Mouse (Mus musculus) heart, adult 2 months (tissue): ENCODE measurements around the gene Gm42715. TPM values are rescaled to one million over a fixed set of nuclear protein-coding genes. Genes with fewer than 3 reads are reported as not detected.

Source experiments
- DNase-seq, 2 experiments: peaks; one replicate each; pipeline ENCODE4 v3.0.0; 2021
- H3K27ac ChIP-seq: fragments of 200-600 bp; 2 replicates; pipeline ENCODE4 v1.8.1; 2022
- H3K27me3 ChIP-seq: fragments of 200-500 bp; 2 replicates; pipeline ENCODE4 v1.6.1; 2012; ENCODE audit warnings: mild to moderate bottlenecking, low read length, inconsistent platforms, mixed read lengths; ENCODE audit not compliant: control insufficient read depth, insufficient read depth
- H3K36me3 ChIP-seq: fragments of 200-500 bp; 2 replicates; pipeline ENCODE4 v1.6.1; 2012; ENCODE audit warnings: low read length, inconsistent platforms; ENCODE audit not compliant: control insufficient read depth, insufficient read depth
- H3K4me1 ChIP-seq: fragments of 200-500 bp; 2 replicates; pipeline ENCODE4 v1.6.1; 2011; ENCODE audit warnings: low read length; ENCODE audit not compliant: control insufficient read depth, insufficient read depth
- H3K4me3 ChIP-seq: fragments of 200-600 bp; 2 replicates; pipeline ENCODE4 v1.8.1; 2022
- H3K79me2 ChIP-seq: fragments of 200-500 bp; replicated peaks from 2 replicates; pipeline ENCODE4 v1.6.1; 2012; ENCODE audit warnings: mild to moderate bottlenecking, inconsistent platforms, low read length, moderate library complexity, mixed read lengths; ENCODE audit not compliant: control insufficient read depth, insufficient read depth
- H3K9ac ChIP-seq: fragments of 200-500 bp; 2 replicates; pipeline ENCODE4 v1.6.1; 2012; ENCODE audit warnings: low read depth, mild to moderate bottlenecking, control low read depth, inconsistent platforms, low read length, mixed read lengths
- CTCF ChIP-seq: fragments of 200-600 bp; IDR thresholded peaks from 2 replicates; pipeline ENCODE4 v1.8.1; 2022; ENCODE audit warnings: antibody characterized with exemption, mild to moderate bottlenecking, moderate library complexity
- EP300 ChIP-seq: fragments of 200-500 bp; IDR thresholded peaks from 2 replicates; pipeline ENCODE4 v1.6.1; 2011; ENCODE audit warnings: low read depth, low read length, control low read depth; ENCODE audit not compliant: insufficient read depth
- POLR2A ChIP-seq: fragments of 200-500 bp; IDR thresholded peaks from 2 replicates; pipeline ENCODE4 v1.6.1; 2011; ENCODE audit warnings: mild to moderate bottlenecking, low read depth, low read length, control low read depth; ENCODE audit not compliant: insufficient read depth
- WGBS: fragments of 180-500 bp; shearing (Covaris S2); methylation state at CpG from one replicate; pipeline ENCODE4 v1.1.7; 2018; 5-methylcytosine and 5-hydroxymethylcytosine counted together
- intact Hi-C: fragments of 180-260 bp; cut with DNase I; formaldehyde crosslinking; loops from one replicate; pipeline ENCODE4 v1.15.1; 2025
- polyA plus RNA-seq: library from polyadenylated mRNA; depleted of rRNA; stranded (reverse); fragments of >200 nt; gene quantifications from 2 replicates; pipeline ENCODE4 v1.2.3, GENCODE M21; 2012
- total RNA-seq, 2 experiments: library from RNA; stranded (reverse); gene quantifications; 2 replicates each; pipeline ENCODE4 v1.2.3; 2021

Gm42715 gene
- total and polyA plus RNA-seq, 3 experiments: 7.8 to 8.2 (median 7.9) TPM

GRCm38 (mm10) chr7:127513781-127514180, 5.6 kb upstream of the Gm42715 start:
- Histone ChIP-seq H3K9ac (peak overlapping the region; percentile 29; the same call in 1 of the 2 replicates), H3K79me2 (peaks cover 1% of the 10 kb centered on the region; the same call in 1 of the 2 replicates), H3K27me3 (no peaks in the 10 kb centered on the region), H3K4me3 (no peak overlapping the region), H3K36me3 (peaks cover 25% of the 10 kb centered on the region), H3K4me1 (peaks cover 6% of the 10 kb centered on the region), H3K27ac (peak overlapping the region; percentile 98)
- TF ChIP-seq CTCF (no peak), EP300 (no peak), POLR2A (no peak)
- DNase-seq: no peak
- intact Hi-C loops: loop anchor here (5.0 to 10.0 kb wide), 4 partner anchors 74 to 261 kb away; partner anchors contain the start of genes Ccdc189, Orai3 and Rnf40
- 51% methylated on average over 3 of the region's 3 CpGs for WGBS

GRCm38 (mm10) chr7:127515846-127516245, 3.5 kb upstream of the Gm42715 start:
- no peak overlapping the region for H3K27ac ChIP-seq
- TF ChIP-seq POLR2A: no peak
- H3K36me3 ChIP-seq: peaks cover 26% of the 10 kb centered on the region
- H3K9ac ChIP-seq: no peak overlapping the region
- H3K79me2 ChIP-seq: peaks cover 3% of the 10 kb centered on the region; the same call in 1 of the 2 replicates
- peak; percentile 34 to 49 for DNase-seq
- intact Hi-C loops: loop anchor here (10.0 kb wide), 1 partner anchor 249 kb away; the partner anchor contains the start of gene Orai3
- H3K4me3 ChIP-seq: no peak overlapping the region
- 54% methylated on average over 7 of the region's 7 CpGs for WGBS
- peaks cover 6% of the 10 kb centered on the region for H3K4me1 ChIP-seq
- no peaks in the 10 kb centered on the region for H3K27me3 ChIP-seq

GRCm38 (mm10) chr7:127516344-127516743, 3.0 kb upstream of the Gm42715 start:
- Histone ChIP-seq H3K4me3 (no peak overlapping the region), H3K27ac (no peak overlapping the region), H3K4me1 (peaks cover 6% of the 10 kb centered on the region), H3K27me3 (no peaks in the 10 kb centered on the region), H3K36me3 (peaks cover 28% of the 10 kb centered on the region), H3K79me2 (peaks cover 3% of the 10 kb centered on the region; the same call in 1 of the 2 replicates), H3K9ac (no peak overlapping the region)
- intact Hi-C loops: loop anchor here (10.0 kb wide), 1 partner anchor 248 kb away; the partner anchor contains the start of gene Orai3
- WGBS: 95% methylated on average over 6 of the region's 7 CpGs
- no peak for DNase-seq
- TF ChIP-seq CTCF: no peak
- TF ChIP-seq POLR2A: no peak
- no peak for TF ChIP-seq EP300

DNA sequence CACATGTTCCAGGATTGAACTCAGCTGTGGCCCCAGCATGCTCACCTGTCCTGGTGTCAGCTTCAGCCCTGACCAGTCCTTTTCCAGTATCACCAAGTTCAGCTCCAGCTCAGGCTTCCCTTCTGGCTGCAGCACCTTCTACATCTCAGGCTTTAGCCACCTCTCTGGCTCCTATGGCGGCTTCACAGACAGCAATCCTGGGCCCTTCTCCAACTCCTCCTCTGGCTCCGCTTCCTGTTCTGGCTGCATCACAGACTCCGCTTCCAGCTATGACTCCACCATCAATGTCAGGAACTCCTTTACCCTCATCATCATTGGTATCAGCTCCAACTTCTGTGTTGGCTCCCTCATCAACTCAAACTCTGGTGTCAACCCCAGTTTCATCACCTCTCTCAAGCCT, 22.3 kb downstream of the Gm42715 start:
- H3K4me1 ChIP-seq: no peaks in the 10 kb centered on the region
- peak; percentile 45 to 46 for DNase-seq
- no peak overlapping the region for H3K27ac ChIP-seq
- peaks cover 24% of the 10 kb centered on the region for H3K36me3 ChIP-seq
- 37% methylated on average over 3 of the region's 3 CpGs for WGBS
- 0 out of 2 replicates have a peak, but pooled peaks cover 2% of the 10 kb centered on the region for H3K79me2 ChIP-seq
- H3K4me3 ChIP-seq: no peak overlapping the region
- no peaks in the 10 kb centered on the region for H3K27me3 ChIP-seq
- intact Hi-C loops: no loop called here
- H3K9ac ChIP-seq: no peak overlapping the region
- TF ChIP-seq CTCF: no peak
- TF ChIP-seq EP300: no peak
- no peak for TF ChIP-seq POLR2A

DNA sequence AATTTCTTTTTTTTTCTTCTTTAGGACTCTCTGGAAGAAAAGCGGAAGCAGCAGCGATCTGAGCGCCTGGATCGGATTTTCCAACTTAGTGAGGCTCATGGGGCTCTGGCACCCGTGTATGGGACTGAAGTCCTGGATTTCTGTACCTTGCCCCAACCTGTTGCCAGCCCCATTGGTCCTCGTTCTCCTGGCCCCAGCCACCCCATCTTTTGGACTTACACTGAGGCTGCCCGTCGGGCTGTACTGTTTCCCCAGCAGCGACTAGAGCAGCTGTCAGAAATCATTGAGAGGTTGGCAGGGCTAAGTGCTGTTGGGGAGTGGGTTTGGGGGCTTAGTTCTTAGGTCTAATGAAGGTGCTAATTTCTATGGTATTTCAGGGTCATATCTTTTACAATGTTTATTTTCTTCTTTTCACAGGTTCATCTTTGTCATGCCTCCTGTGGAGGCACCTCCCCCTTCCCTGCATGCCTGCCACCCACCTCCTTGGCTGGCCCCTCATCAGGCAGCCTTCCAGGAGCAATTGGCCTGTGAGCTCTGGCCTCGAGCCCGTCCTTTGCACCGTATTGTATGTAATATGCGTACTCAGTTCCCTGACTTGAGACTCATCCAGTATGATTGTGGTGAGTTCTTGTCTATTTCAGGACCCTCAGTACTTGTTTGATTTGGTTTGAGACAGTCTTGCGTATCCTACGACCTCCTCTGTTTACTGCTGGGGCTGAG, 29.9 kb downstream of the Gm42715 start:
- Histone ChIP-seq H3K36me3 (peaks cover 32% of the 10 kb centered on the region), H3K9ac (no peak overlapping the region), H3K79me2 (no peaks in the 10 kb centered on the region), H3K4me1 (no peaks in the 10 kb centered on the region; the same call in 1 of the 2 replicates), H3K4me3 (no peak overlapping the region), H3K27ac (peak overlapping the region; percentile 8; the same call in 1 of the 2 replicates), H3K27me3 (no peaks in the 10 kb centered on the region)
- TF ChIP-seq POLR2A: no peak
- TF ChIP-seq EP300: 0 out of 2 replicates have a peak, but pooled peaks have one; percentile 32
- 65% methylated on average over 15 of the region's 15 CpGs for WGBS
- intact Hi-C loops: no loop called here
- DNase-seq: peak; percentile 67 to 70

DNA sequence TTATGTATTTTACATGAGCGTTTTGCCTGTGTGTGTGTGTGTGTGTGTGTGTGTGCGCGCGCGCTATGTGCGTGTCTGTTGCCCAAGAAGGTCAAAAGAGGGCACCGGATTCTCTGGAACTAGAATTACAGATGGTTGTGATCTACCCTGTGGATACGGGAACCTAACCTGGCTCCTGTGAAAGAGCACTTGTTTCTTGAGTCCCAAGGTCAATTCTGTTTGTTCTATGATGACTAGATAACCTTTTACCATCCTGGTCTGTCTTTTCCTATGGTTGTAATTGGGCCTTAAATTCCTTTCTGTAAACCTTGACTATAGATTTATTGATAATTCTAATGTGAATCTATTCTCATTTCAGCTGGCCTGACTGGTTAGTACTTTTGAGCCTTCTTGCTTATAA, 32.2 kb downstream of the Gm42715 start:
- no peak overlapping the region for H3K4me3 ChIP-seq
- no peaks in the 10 kb centered on the region for H3K27me3 ChIP-seq
- intact Hi-C loops: no loop called here
- H3K9ac ChIP-seq: no peak overlapping the region
- no peaks in the 10 kb centered on the region; the same call in 1 of the 2 replicates for H3K4me1 ChIP-seq
- H3K36me3 ChIP-seq: peaks cover 19% of the 10 kb centered on the region
- H3K79me2 ChIP-seq: no peaks in the 10 kb centered on the region
- H3K27ac ChIP-seq: no peak overlapping the region
- no peak for DNase-seq
- TF ChIP-seq POLR2A (no peak), EP300 (no peak), CTCF (no peak)
- 89% methylated on average over 8 of the region's 8 CpGs for WGBS
